Mouse (Mus musculus) granulocyte monocyte progenitor cell, adult 5-6 weeks (primary cell): ENCODE measurements around the gene Obscn. TPM values are rescaled to one million over a fixed set of nuclear protein-coding genes. Genes with fewer than 3 reads are reported as not detected.
A peak's percentile ranks its signal among the peaks of the same experiment; 100 is the strongest.

ENCODE experiments used
- ATAC-seq: replicated peaks from 2 replicates; pipeline ENCODE4 v1.8.0; 2016; ENCODE audit warnings: mild to moderate bottlenecking, moderate TSS enrichment, inconsistent platforms; ENCODE audit not compliant: poor library complexity, severe bottlenecking
- total RNA-seq, 2 experiments: library from RNA; stranded (forward) in 1 of 2; stranded (reverse) in 1 of 2; fragments of 200-712, 200-1000 nt in 1 of 2; fragments of >200 nt in 1 of 2; fragmentation: Nextera tagmentation in 1 of 2; gene quantifications; 2 replicates each; pipeline ENCODE4 v1.2.3; 2014 to 2017

Obscn gene
- not detected in 2 replicates for total RNA-seq (2014; fragmentation: Nextera tagmentation)
- total RNA-seq (2017) = not detected in 2 replicates

- no peak for ATAC-seq
Measured at GRCm38 (mm10) chr11:59135904-59136452, at the start of gene Obscn. TSS of gene Obscn (minus strand) at chr11:59136402.

- ATAC-seq = no peak
Measured at GRCm38 (mm10) chr11:59185490-59185889, 49.3 kb upstream of the Obscn start.

- peak; percentile 68 for ATAC-seq
Measured at GRCm38 (mm10) chr11:59183821-59184220, 47.6 kb upstream of the Obscn start.

- no peak for ATAC-seq
Measured at GRCm38 (mm10) chr11:59182864-59183331, 46.7 kb upstream of the Obscn start, which contains the start of gene Gjc2. TSS of gene Gjc2 (minus strand) at chr11:59183213.

- ATAC-seq = no peak
Measured at GRCm38 (mm10) chr11:59176921-59177320, 40.7 kb upstream of the Obscn start.

GRCm38 (mm10) chr11:59176475-59176874 lies 40.3 kb upstream of the Obscn start:
- peak; percentile 9; the same call in 1 of the 2 replicates for ATAC-seq

GRCm38 (mm10) chr11:59174189-59174838 lies 38.1 kb upstream of the Obscn start:
- ATAC-seq = no peak

GRCm38 (mm10) chr11:59170549-59170948 lies 34.3 kb upstream of the Obscn start:
- ATAC-seq = no peak

- no peak for ATAC-seq
Measured at GRCm38 (mm10) chr11:59169807-59170206, 33.6 kb upstream of the Obscn start.

- no peak for ATAC-seq
Measured at GRCm38 (mm10) chr11:59165616-59166241, 29.5 kb upstream of the Obscn start.

- ATAC-seq = no peak
Measured at GRCm38 (mm10) chr11:59164384-59164783, 28.2 kb upstream of the Obscn start.

GRCm38 (mm10) chr11:59163255-59164236 lies 27.3 kb upstream of the Obscn start, which contains the start of gene Iba57:
TSS of gene Iba57 (minus strand) at chr11:59163739.
- ATAC-seq = peak; percentile 93

GRCm38 (mm10) chr11:59162443-59163254 lies 26.4 kb upstream of the Obscn start:
- ATAC-seq = no peak

- ATAC-seq = no peak
Measured at GRCm38 (mm10) chr11:59161398-59161797, 25.2 kb upstream of the Obscn start.

GRCm38 (mm10) chr11:59159558-59159957 lies 23.4 kb upstream of the Obscn start:
- ATAC-seq = no peak

- ATAC-seq = no peak
Measured at GRCm38 (mm10) chr11:59159099-59159498, 22.9 kb upstream of the Obscn start.

- ATAC-seq = no peak
Measured at GRCm38 (mm10) chr11:59155900-59156299, 19.7 kb upstream of the Obscn start.

- ATAC-seq = no peak
Measured at GRCm38 (mm10) chr11:59154220-59154619, 18.0 kb upstream of the Obscn start.

- ATAC-seq = peak; percentile 37; the same call in 1 of the 2 replicates
Measured at GRCm38 (mm10) chr11:59151729-59152128, 15.5 kb upstream of the Obscn start.
